Mouse (Mus musculus) thymus, postnatal 0 days (tissue): ENCODE data around the gene Hipk3. TPM values are rescaled to one million over a fixed set of nuclear protein-coding genes. Genes with fewer than 3 reads are reported as not detected.

Experiments used
- DNase-seq: peaks from one replicate; pipeline ENCODE4 v3.0.0-alpha.2; 2015; ENCODE audit warnings: low spot score
- polyA plus RNA-seq: library from polyadenylated mRNA; unstranded; fragments of >200 nt; fragmentation: Nextera tagmentation; extraction: Ambion mirVana; gene quantifications from 2 replicates; pipeline ENCODE4 v1.2.1, GENCODE M21; 2015

The Hipk3 gene
- polyA plus RNA-seq = 11.9 and 13.9 TPM in 2 replicates

GRCm38 (mm10) chr2:104493951-104494800 lies at the start of gene Hipk3:
Hipk3 (minus strand) TSS chr2:104494446.
- DNase-seq = peak; percentile 82

GRCm38 (mm10) chr2:104540286-104540685 lies 46.0 kb upstream of the Hipk3 start:
- no peak for DNase-seq

- DNase-seq = no peak
Observed at GRCm38 (mm10) chr2:104534751-104535150, 40.5 kb upstream of the Hipk3 start.

GRCm38 (mm10) chr2:104532548-104532947 lies 38.3 kb upstream of the Hipk3 start:
- DNase-seq = peak; percentile 46

GRCm38 (mm10) chr2:104526559-104526958 lies 32.3 kb upstream of the Hipk3 start:
- peak; percentile 50 for DNase-seq

- peak; percentile 59 for DNase-seq
Observed at GRCm38 (mm10) chr2:104525506-104525905, 31.3 kb upstream of the Hipk3 start.

GRCm38 (mm10) chr2:104511622-104512021 lies 17.4 kb upstream of the Hipk3 start:
- DNase-seq = no peak

GRCm38 (mm10) chr2:104502388-104502787 lies 8.1 kb upstream of the Hipk3 start:
- DNase-seq = no peak

- DNase-seq = no peak
Observed at GRCm38 (mm10) chr2:104501091-104501490, 6.8 kb upstream of the Hipk3 start.

- no peak for DNase-seq
Observed at GRCm38 (mm10) chr2:104497771-104498170, 3.5 kb upstream of the Hipk3 start.

- DNase-seq = no peak
Observed at GRCm38 (mm10) chr2:104497231-104497630, 3.0 kb upstream of the Hipk3 start.

GRCm38 (mm10) chr2:104496206-104496605 lies 2.0 kb upstream of the Hipk3 start:
- no peak for DNase-seq

- no peak for DNase-seq
Observed at GRCm38 (mm10) chr2:104494801-104495185, 547 bp upstream of the Hipk3 start.

GRCm38 (mm10) chr2:104493021-104493950 lies 960 bp downstream of the Hipk3 start:
- DNase-seq = peak; percentile 85

GRCm38 (mm10) chr2:104491221-104491795 lies 2.9 kb downstream of the Hipk3 start:
- peak; percentile 14 for DNase-seq

GRCm38 (mm10) chr2:104490761-104491160 lies 3.5 kb downstream of the Hipk3 start:
- no peak for DNase-seq

- no peak for DNase-seq
Observed at GRCm38 (mm10) chr2:104489851-104490250, 4.4 kb downstream of the Hipk3 start.

GRCm38 (mm10) chr2:104484438-104484837 lies 9.8 kb downstream of the Hipk3 start:
- no peak for DNase-seq

- DNase-seq = no peak
Observed at GRCm38 (mm10) chr2:104482156-104482555, 12.1 kb downstream of the Hipk3 start.

- no peak for DNase-seq
Observed at GRCm38 (mm10) chr2:104479054-104479453, 15.2 kb downstream of the Hipk3 start.

- DNase-seq = no peak
Observed at GRCm38 (mm10) chr2:104477398-104478015, 16.7 kb downstream of the Hipk3 start.
